Mouse (Mus musculus) forebrain, embryonic 16.5 days (tissue): ENCODE results near the gene Lifr. TPM values are rescaled to one million over a fixed set of nuclear protein-coding genes. Genes with fewer than 3 reads are reported as not detected.
A peak's percentile ranks its signal among the peaks of the same experiment; 100 is the strongest.

ENCODE experiments used
- ATAC-seq: fragments of 200-750 bp; cut with Nextera tagmentation; 2 replicates; pipeline ENCODE4 v1.8.0; 2017; ENCODE audit warnings: mild to moderate bottlenecking, moderate library complexity
- H3K27ac ChIP-seq: fragments of 300-500 bp; sonication (generic); 2 replicates; pipeline ENCODE4 v1.5.1; 2014; ENCODE audit warnings: low read length, control low read depth
- H3K27me3 ChIP-seq: fragments of 300-500 bp; sonication (generic); replicated peaks from 2 replicates; pipeline ENCODE4 v1.6.1; 2014; ENCODE audit warnings: low read length; ENCODE audit not compliant: control insufficient read depth, insufficient read depth
- H3K36me3 ChIP-seq: fragments of 300-500 bp; sonication (generic); 2 replicates; pipeline ENCODE4 v1.6.1; 2014; ENCODE audit not compliant: control insufficient read depth, insufficient read depth
- H3K4me1 ChIP-seq: fragments of 300-500 bp; sonication (generic); replicated peaks from 2 replicates; pipeline ENCODE4 v1.6.1; 2014; ENCODE audit warnings: low read length; ENCODE audit not compliant: control insufficient read depth, insufficient read depth
- H3K4me2 ChIP-seq: fragments of 300-500 bp; sonication (generic); 2 replicates; pipeline ENCODE4 v1.6.1; 2014; ENCODE audit warnings: mild to moderate bottlenecking, low read length, control low read depth
- H3K4me3 ChIP-seq: fragments of 300-500 bp; sonication (generic); replicated peaks from 2 replicates; pipeline ENCODE4 v1.5.1; 2014; ENCODE audit warnings: mild to moderate bottlenecking, low read length, control low read depth
- H3K9ac ChIP-seq: fragments of 300-500 bp; sonication (generic); replicated peaks from 2 replicates; pipeline ENCODE4 v1.6.1; 2014; ENCODE audit warnings: low read depth, low read length, control low read depth
- H3K9me3 ChIP-seq: fragments of 300-500 bp; sonication (generic); 2 replicates; pipeline ENCODE4 v1.6.1; 2016; ENCODE audit warnings: low read length; ENCODE audit not compliant: control insufficient read depth
- WGBS: fragments of 180-500 bp; shearing (Covaris S2); extraction: QIAGEN DNeasy Blood & Tissue Kit; methylation state at CpG from one replicate; pipeline ENCODE4 v1.1.7; 2014; 5-methylcytosine and 5-hydroxymethylcytosine counted together
- polyA plus RNA-seq: library from polyadenylated mRNA; unstranded; fragments of >200 nt; fragmentation: Nextera tagmentation; extraction: Ambion mirVana; gene quantifications from 2 replicates; pipeline ENCODE4 v1.2.1, GENCODE M21; 2015

Lifr gene
- polyA plus RNA-seq, 1 experiment from 2014 or later: 7.4 TPM

- no peak for ATAC-seq
- 66% methylated on average over 7 of the region's 7 CpGs for WGBS
Observed at GRCm38 (mm10) chr15:7154737-7155090, 64.3 kb downstream of the Lifr start.

GRCm38 (mm10) chr15:7157658-7158057, 67.2 kb downstream of the Lifr start:
- H3K27ac ChIP-seq: no peak overlapping the region
- ATAC-seq: no peak
- H3K9ac ChIP-seq: no peak overlapping the region
- no peak overlapping the region for H3K4me2 ChIP-seq
- H3K27me3 ChIP-seq: no peaks in the 10 kb centered on the region
- 0 out of 2 replicates have a peak, but pooled peaks cover 3% of the 10 kb centered on the region for H3K4me1 ChIP-seq
- no peak overlapping the region for H3K4me3 ChIP-seq
- H3K36me3 ChIP-seq: no peaks in the 10 kb centered on the region
- H3K9me3 ChIP-seq: no peaks in the 10 kb centered on the region
- WGBS: 92% methylated on average over 6 of the region's 6 CpGs

More at GRCm38 (mm10) chr15:7154737-7155090, 64.3 kb downstream of the Lifr start:
- Histone ChIP-seq H3K9ac (no peak overlapping the region), H3K4me2 (no peak overlapping the region), H3K4me1 (0 out of 2 replicates have a peak, but pooled peaks cover 3% of the 10 kb centered on the region), H3K4me3 (no peak overlapping the region), H3K36me3 (no peaks in the 10 kb centered on the region), H3K27me3 (no peaks in the 10 kb centered on the region), H3K27ac (no peak overlapping the region), H3K9me3 (no peaks in the 10 kb centered on the region)

GRCm38 (mm10) chr15:7159869-7160268, 69.5 kb downstream of the Lifr start:
- Histone ChIP-seq H3K9ac (no peak overlapping the region), H3K4me2 (no peak overlapping the region), H3K4me3 (no peak overlapping the region), H3K9me3 (no peaks in the 10 kb centered on the region), H3K27me3 (no peaks in the 10 kb centered on the region), H3K36me3 (no peaks in the 10 kb centered on the region), H3K4me1 (0 out of 2 replicates have a peak, but pooled peaks cover under 1% of the 10 kb centered on the region), H3K27ac (no peak overlapping the region)
- no peak for ATAC-seq
- 88% methylated on average over 9 of the region's 9 CpGs for whole genome bisulfite sequencing

- H3K4me1 ChIP-seq: no peaks in the 10 kb centered on the region
- no peaks in the 10 kb centered on the region for H3K27me3 ChIP-seq
- WGBS: 83% methylated on average over 8 of the region's 8 CpGs
- no peaks in the 10 kb centered on the region for H3K36me3 ChIP-seq
- no peak overlapping the region for H3K9ac ChIP-seq
- H3K4me2 ChIP-seq: no peak overlapping the region
- H3K9me3 ChIP-seq: no peaks in the 10 kb centered on the region
- no peak overlapping the region for H3K27ac ChIP-seq
- ATAC-seq: no peak
- no peak overlapping the region for H3K4me3 ChIP-seq
Observed at GRCm38 (mm10) chr15:7160321-7160720, 69.9 kb downstream of the Lifr start.

GRCm38 (mm10) chr15:7163851-7164250, 73.4 kb downstream of the Lifr start:
- Histone ChIP-seq H3K27ac (no peak overlapping the region), H3K4me2 (no peak overlapping the region), H3K9me3 (no peaks in the 10 kb centered on the region), H3K27me3 (no peaks in the 10 kb centered on the region), H3K36me3 (no peaks in the 10 kb centered on the region), H3K9ac (no peak overlapping the region), H3K4me1 (no peaks in the 10 kb centered on the region), H3K4me3 (no peak overlapping the region)
- 52% methylated on average over 6 of the region's 6 CpGs for WGBS
- ATAC-seq: peak; percentile 18; the same call in 1 of the 2 replicates

GRCm38 (mm10) chr15:7166735-7167134, 76.3 kb downstream of the Lifr start:
- Histone ChIP-seq H3K4me2 (no peak overlapping the region), H3K27ac (no peak overlapping the region), H3K4me3 (no peak overlapping the region), H3K27me3 (no peaks in the 10 kb centered on the region), H3K36me3 (no peaks in the 10 kb centered on the region), H3K4me1 (no peaks in the 10 kb centered on the region), H3K9me3 (no peaks in the 10 kb centered on the region), H3K9ac (no peak overlapping the region)
- ATAC-seq: no peak
- 96% methylated on average over 9 of the region's 9 CpGs for WGBS

GRCm38 (mm10) chr15:7167238-7167905, 77.0 kb downstream of the Lifr start:
- ATAC-seq: no peak
- Histone ChIP-seq H3K9ac (no peak overlapping the region), H3K4me1 (no peaks in the 10 kb centered on the region), H3K27me3 (no peaks in the 10 kb centered on the region), H3K4me2 (no peak overlapping the region), H3K9me3 (no peaks in the 10 kb centered on the region), H3K36me3 (no peaks in the 10 kb centered on the region), H3K27ac (no peak overlapping the region), H3K4me3 (no peak overlapping the region)
- 95% methylated on average over 10 of the region's 10 CpGs for WGBS

- H3K27ac ChIP-seq: no peak overlapping the region
- 82% methylated on average over 11 of the region's 11 CpGs for WGBS
Observed at GRCm38 (mm10) chr15:7167906-7168532, 77.6 kb downstream of the Lifr start.

GRCm38 (mm10) chr15:7172875-7173274, 82.5 kb downstream of the Lifr start:
- ATAC-seq: no peak
- Histone ChIP-seq H3K4me1 (no peaks in the 10 kb centered on the region), H3K27me3 (no peaks in the 10 kb centered on the region), H3K27ac (no peak overlapping the region), H3K36me3 (no peaks in the 10 kb centered on the region), H3K4me3 (no peak overlapping the region), H3K4me2 (no peak overlapping the region), H3K9ac (no peak overlapping the region), H3K9me3 (no peaks in the 10 kb centered on the region)
- 59% methylated on average over 2 of the region's 2 CpGs for WGBS

More at GRCm38 (mm10) chr15:7167906-7168532, 77.6 kb downstream of the Lifr start:
- Histone ChIP-seq H3K27me3 (no peaks in the 10 kb centered on the region), H3K9me3 (no peaks in the 10 kb centered on the region), H3K4me3 (no peak overlapping the region), H3K4me1 (no peaks in the 10 kb centered on the region), H3K9ac (no peak overlapping the region), H3K4me2 (no peak overlapping the region), H3K36me3 (no peaks in the 10 kb centered on the region)
- no peak for ATAC-seq
